Mouse (Mus musculus): Measurements from ENCODE around the gene Arid1a. TPM values are rescaled to one million over a fixed set of nuclear protein-coding genes. Genes with fewer than 3 reads are reported as not detected.

Gene Arid1a
- polyA plus RNA-seq, 1 experiment from 2014 or later, result 34.2 TPM

DNA sequence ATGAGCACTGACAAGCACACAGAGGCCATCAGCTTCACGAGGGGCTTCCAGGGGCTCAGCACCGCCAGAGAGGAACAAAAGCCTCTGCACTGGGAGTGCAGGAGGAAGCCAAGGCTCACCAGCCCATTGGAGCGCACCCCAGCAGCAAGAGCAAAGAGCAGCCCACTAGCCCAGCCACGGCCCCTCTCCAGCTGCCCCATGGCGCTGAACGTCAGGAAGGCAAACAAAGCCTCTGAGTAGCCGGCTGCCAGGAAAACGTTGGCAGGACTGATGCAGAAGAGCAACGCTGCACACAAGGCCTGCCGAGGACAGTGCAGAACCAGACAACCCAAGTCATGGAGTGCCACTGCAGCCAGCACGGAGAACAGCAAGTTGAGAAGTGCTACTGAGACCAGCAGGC, 91.5 kb downstream of the Arid1a start:
- no peak overlapping the region for H3K27ac ChIP-seq (ENCODE audit: low read depth, low read length)
- H3K4me2 ChIP-seq, result no peak overlapping the region
- H3K4me3 ChIP-seq (ENCODE audit: low read depth, low read length), result no peak overlapping the region
- peaks cover 11% of the 10 kb centered on the region for H3K4me1 ChIP-seq (ENCODE audit: control insufficient read depth, insufficient read depth, low read length)
- 0 out of 2 replicates have a peak, but pooled peaks cover 2% of the 10 kb centered on the region for H3K36me3 ChIP-seq (ENCODE audit: control insufficient read depth, insufficient read depth, low read length)
- WGBS (ENCODE audit: insufficient replicate concordance), result 68% methylated on average over 11 of the region's 11 CpGs
- no peaks in the 10 kb centered on the region for H3K9me3 ChIP-seq (replicated peaks; ENCODE audit: control insufficient read depth, low read length)
- ATAC-seq (replicated peaks; ENCODE audit: insufficient number of reproducible peaks, low FRiP score, low TSS enrichment), result no peak
- no peak overlapping the region for H3K9ac ChIP-seq (ENCODE audit: low read depth, low read length)
- H3K27me3 ChIP-seq (ENCODE audit: control insufficient read depth, insufficient read depth, low read length), result no peaks in the 10 kb centered on the region

DNA sequence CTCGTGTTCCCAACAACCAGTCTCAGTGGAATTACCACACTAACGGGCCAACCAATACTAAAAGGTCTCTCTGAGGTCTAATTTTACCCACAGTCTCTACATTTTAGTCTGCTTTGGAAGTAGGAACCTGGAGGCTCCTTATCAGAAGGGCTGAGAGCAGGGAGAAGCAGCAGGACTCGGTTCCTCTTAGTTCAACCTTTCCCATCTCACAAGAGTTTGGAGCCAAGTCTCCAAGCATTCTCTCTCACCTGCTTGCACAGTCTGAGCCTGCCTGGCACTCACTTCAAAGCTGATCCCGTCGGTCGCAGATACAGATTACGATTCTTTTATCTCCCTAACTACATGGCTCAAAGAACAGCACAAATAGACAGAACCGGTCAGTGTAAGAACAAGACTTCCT, 93.6 kb downstream of the Arid1a start:
- no peaks in the 10 kb centered on the region for H3K9me3 ChIP-seq (replicated peaks; ENCODE audit: control insufficient read depth, low read length)
- H3K27me3 ChIP-seq (ENCODE audit: control insufficient read depth, insufficient read depth, low read length), result no peaks in the 10 kb centered on the region
- ATAC-seq (replicated peaks; ENCODE audit: insufficient number of reproducible peaks, low FRiP score, low TSS enrichment), result no peak
- no peak overlapping the region for H3K9ac ChIP-seq (ENCODE audit: low read depth, low read length)
- no peak overlapping the region for H3K4me3 ChIP-seq (ENCODE audit: low read depth, low read length)
- H3K4me2 ChIP-seq, result no peak overlapping the region
- no peaks in the 10 kb centered on the region for H3K36me3 ChIP-seq (ENCODE audit: control insufficient read depth, insufficient read depth, low read length)
- H3K4me1 ChIP-seq (ENCODE audit: control insufficient read depth, insufficient read depth, low read length), result peaks cover 18% of the 10 kb centered on the region
- 66% methylated on average over 8 of the region's 8 CpGs for WGBS (ENCODE audit: insufficient replicate concordance)
- H3K27ac ChIP-seq (ENCODE audit: low read depth, low read length), result no peak overlapping the region

DNA sequence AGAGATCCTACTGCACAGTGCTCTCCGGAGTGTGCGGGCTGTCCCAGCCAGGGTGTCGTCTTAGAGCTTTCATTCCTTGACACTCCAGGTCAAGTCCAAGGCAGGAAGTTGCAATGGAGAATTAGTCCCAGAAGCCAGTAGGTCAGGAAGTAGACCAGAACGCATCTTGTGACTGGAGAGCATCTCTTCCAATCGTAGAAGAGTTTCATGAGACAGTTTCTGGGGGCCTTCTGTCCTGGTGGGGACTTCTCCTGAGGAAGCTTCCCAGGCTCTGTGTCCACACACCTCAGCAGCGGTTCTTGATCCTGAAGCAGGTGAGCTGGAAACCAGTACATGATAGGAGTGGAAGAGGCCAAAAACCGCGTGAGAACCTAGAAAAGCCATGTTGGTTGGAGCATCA, 94.1 kb downstream of the Arid1a start:
- WGBS (ENCODE audit: insufficient replicate concordance), result 87% methylated on average over 8 of the region's 8 CpGs
- Histone ChIP-seq H3K4me2 (no peak overlapping the region), H3K9ac (ENCODE audit: low read depth, low read length) (no peak overlapping the region), H3K4me3 (ENCODE audit: low read depth, low read length) (no peak overlapping the region), H3K9me3 (replicated peaks; ENCODE audit: control insufficient read depth, low read length) (no peaks in the 10 kb centered on the region), H3K27me3 (ENCODE audit: control insufficient read depth, insufficient read depth, low read length) (no peaks in the 10 kb centered on the region), H3K36me3 (ENCODE audit: control insufficient read depth, insufficient read depth, low read length) (no peaks in the 10 kb centered on the region), H3K4me1 (ENCODE audit: control insufficient read depth, insufficient read depth, low read length) (peaks cover 18% of the 10 kb centered on the region), H3K27ac (ENCODE audit: low read depth, low read length) (no peak overlapping the region)
- no peak for ATAC-seq (replicated peaks; ENCODE audit: insufficient number of reproducible peaks, low FRiP score, low TSS enrichment)

DNA sequence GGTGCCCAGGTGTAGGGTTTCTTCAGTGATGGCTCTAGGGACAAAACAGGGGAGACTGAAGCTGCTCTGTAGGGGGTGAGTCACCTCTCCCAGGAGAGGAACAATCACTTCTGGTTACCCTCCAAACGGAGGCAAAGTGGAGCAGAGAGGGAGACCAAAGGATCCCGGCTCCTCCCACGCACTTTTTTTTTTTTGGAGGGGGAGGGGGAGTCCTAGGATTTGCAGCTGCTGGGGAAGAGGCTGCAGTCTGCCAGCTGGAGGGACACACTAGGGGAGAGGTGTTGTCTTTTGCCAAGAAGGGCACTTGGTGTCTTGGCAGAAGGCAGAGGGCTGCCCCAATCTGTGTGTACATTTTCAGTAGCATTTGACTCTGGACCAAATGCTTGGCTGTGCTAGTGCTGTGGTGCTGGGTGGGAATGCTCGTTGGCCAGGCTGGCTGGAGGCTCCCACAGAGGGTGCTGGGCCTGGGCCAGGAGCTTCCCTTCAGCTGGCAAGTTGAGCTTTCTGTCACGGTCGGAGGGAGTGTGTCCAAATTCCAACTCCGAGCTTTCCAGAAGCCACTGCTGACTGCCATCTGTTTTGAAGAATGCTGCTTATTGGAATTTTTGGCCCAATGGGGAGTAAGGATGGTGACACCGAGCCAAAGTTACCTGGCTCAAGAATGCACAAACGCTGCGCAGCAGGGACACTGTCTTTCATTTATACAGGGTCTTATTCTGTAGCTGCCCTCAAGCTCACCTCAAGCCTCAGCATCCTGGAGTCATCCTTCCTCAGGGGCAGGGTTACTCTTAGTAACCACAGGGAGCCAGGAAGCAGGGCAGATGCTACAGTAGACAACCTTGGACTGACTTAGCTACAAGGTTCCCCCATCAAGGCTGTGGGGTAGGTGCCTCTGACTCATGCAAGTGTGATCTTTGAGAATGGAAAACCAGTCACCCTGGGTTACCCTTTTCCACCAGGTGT, 96.1 kb downstream of the Arid1a start:
- 19% methylated on average over 10 of the region's 10 CpGs for WGBS (ENCODE audit: insufficient replicate concordance)
- H3K27me3 ChIP-seq (ENCODE audit: control insufficient read depth, insufficient read depth, low read length), result no peaks in the 10 kb centered on the region
- no peaks in the 10 kb centered on the region for H3K9me3 ChIP-seq (replicated peaks; ENCODE audit: control insufficient read depth, low read length)
- ATAC-seq (replicated peaks; ENCODE audit: insufficient number of reproducible peaks, low FRiP score, low TSS enrichment), result peak; percentile 43; the same call in 1 of the 2 replicates
- H3K4me2 ChIP-seq, result peak overlapping the region; percentile 62
- H3K27ac ChIP-seq (ENCODE audit: low read depth, low read length), result peak overlapping the region; percentile 85
- H3K9ac ChIP-seq (ENCODE audit: low read depth, low read length), result peak overlapping the region; percentile 58; the same call in 1 of the 2 replicates
- H3K36me3 ChIP-seq (ENCODE audit: control insufficient read depth, insufficient read depth, low read length), result no peaks in the 10 kb centered on the region
- peaks cover 20% of the 10 kb centered on the region for H3K4me1 ChIP-seq (ENCODE audit: control insufficient read depth, insufficient read depth, low read length)
- H3K4me3 ChIP-seq (ENCODE audit: low read depth, low read length), result peak overlapping the region; percentile 26

DNA sequence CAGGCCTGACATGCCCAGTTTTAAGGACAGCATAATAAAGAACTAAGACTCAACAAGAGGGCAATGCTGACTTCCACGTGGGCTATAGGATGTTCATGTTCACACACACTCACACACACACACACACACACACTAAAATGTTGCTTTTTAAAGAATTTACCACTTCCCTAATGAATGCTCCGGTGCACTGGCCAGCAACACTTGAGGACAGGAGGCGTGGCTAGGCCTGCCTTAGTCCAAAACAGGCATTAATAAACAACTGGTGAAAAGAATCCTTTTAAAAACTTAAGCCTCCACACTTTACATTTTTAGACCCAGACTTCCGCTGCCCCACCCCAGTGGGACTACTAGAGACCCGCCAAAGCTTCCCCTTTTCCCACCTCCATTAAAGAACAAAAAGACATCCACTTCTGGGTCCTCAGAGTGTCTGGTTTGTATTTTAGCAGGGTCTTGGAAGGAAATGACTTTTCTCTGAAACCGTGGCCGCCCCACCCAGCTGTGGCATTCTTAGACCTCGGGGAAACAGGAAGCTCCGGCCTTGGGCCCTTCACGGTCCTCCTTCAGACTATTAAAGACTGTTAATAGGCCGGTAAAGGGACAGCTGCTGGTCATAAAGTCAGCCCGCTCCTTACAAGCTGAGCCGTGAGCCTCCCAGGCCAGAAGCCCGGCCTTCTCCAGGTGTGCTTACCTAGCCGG, 96.9 kb downstream of the Arid1a start:
- Histone ChIP-seq H3K9ac (ENCODE audit: low read depth, low read length) (peak overlapping the region; percentile 58), H3K27ac (ENCODE audit: low read depth, low read length) (peak overlapping the region; percentile 85), H3K4me2 (peak overlapping the region; percentile 62), H3K27me3 (ENCODE audit: control insufficient read depth, insufficient read depth, low read length) (no peaks in the 10 kb centered on the region), H3K4me3 (ENCODE audit: low read depth, low read length) (peak overlapping the region; percentile 26), H3K36me3 (ENCODE audit: control insufficient read depth, insufficient read depth, low read length) (no peaks in the 10 kb centered on the region), H3K4me1 (ENCODE audit: control insufficient read depth, insufficient read depth, low read length) (peaks cover 20% of the 10 kb centered on the region), H3K9me3 (replicated peaks; ENCODE audit: control insufficient read depth, low read length) (no peaks in the 10 kb centered on the region)
- ATAC-seq (replicated peaks; ENCODE audit: insufficient number of reproducible peaks, low FRiP score, low TSS enrichment), result peak; percentile 28; the same call in 1 of the 2 replicates
- WGBS (ENCODE audit: insufficient replicate concordance), result 17% methylated on average over 15 of the region's 15 CpGs

DNA sequence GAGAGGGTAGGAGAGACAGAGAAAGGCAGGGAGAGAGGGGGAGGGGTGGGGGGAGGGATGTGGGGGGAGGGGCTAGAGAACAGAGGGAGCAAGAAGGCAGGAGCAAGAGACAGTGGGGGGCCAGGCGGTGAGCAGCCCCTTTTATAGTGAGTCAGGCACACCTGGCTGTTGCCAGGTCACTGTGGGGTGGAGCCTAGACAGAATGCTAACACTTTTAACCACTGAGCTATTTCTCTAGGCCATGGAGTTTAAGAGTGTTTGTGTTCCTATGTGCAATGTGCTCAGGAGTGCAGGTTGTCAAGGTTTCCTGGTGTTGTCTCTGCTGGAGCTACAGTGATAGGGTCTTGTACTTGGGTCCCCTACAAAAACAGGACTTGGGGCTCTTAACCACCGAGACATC, 97.8 kb downstream of the Arid1a start:
- H3K4me3 ChIP-seq (ENCODE audit: low read depth, low read length), result no peak overlapping the region
- no peak overlapping the region for H3K4me2 ChIP-seq
- no peaks in the 10 kb centered on the region for H3K9me3 ChIP-seq (replicated peaks; ENCODE audit: control insufficient read depth, low read length)
- H3K4me1 ChIP-seq (ENCODE audit: control insufficient read depth, insufficient read depth, low read length), result peaks cover 20% of the 10 kb centered on the region
- H3K36me3 ChIP-seq (ENCODE audit: control insufficient read depth, insufficient read depth, low read length), result no peaks in the 10 kb centered on the region
- no peaks in the 10 kb centered on the region for H3K27me3 ChIP-seq (ENCODE audit: control insufficient read depth, insufficient read depth, low read length)
- no peak overlapping the region for H3K27ac ChIP-seq (ENCODE audit: low read depth, low read length)
- no peak for ATAC-seq (replicated peaks; ENCODE audit: insufficient number of reproducible peaks, low FRiP score, low TSS enrichment)
- H3K9ac ChIP-seq (ENCODE audit: low read depth, low read length), result no peak overlapping the region
- WGBS (ENCODE audit: insufficient replicate concordance), result 24% methylated on average over 2 of the region's 2 CpGs

DNA sequence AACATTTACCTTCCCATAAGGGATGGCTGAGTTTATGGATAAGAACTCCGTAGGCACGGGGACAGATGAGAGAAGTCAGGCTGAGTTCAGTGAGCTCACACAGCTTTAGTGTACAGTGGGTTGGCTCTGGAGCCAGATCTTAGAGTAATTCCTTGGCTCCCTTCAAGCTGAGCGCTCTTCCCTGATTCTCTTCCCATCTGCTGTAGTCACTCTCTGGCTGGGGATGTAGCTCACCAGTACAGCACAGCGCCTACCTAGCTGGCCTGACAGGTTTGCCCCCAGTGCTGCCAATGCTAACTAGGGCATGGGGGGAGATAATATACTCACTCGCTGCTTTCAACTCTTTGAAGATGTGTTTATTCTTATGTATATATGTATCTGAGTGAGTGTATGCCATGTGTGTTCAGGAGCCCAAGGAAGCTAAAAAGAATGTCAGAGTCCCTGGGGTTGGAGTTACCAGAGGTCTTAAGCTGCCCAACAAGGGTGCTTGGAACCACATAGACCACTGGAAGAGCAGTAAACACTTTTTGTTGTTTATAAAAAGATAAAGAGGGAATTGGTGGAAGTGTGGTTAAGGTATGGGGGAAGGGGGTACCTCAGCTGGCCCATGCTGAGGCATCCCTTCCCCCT, 98.6 kb downstream of the Arid1a start:
- H3K4me3 ChIP-seq (ENCODE audit: low read depth, low read length), result no peak overlapping the region
- no peaks in the 10 kb centered on the region for H3K36me3 ChIP-seq (ENCODE audit: control insufficient read depth, insufficient read depth, low read length)
- H3K9me3 ChIP-seq (replicated peaks; ENCODE audit: control insufficient read depth, low read length), result no peaks in the 10 kb centered on the region
- H3K27me3 ChIP-seq (ENCODE audit: control insufficient read depth, insufficient read depth, low read length), result no peaks in the 10 kb centered on the region
- 51% methylated on average over 5 of the region's 5 CpGs for WGBS (ENCODE audit: insufficient replicate concordance)
- no peak for ATAC-seq (replicated peaks; ENCODE audit: insufficient number of reproducible peaks, low FRiP score, low TSS enrichment)
- no peak overlapping the region for H3K27ac ChIP-seq (ENCODE audit: low read depth, low read length)
- no peak overlapping the region for H3K4me2 ChIP-seq
- no peak overlapping the region for H3K9ac ChIP-seq (ENCODE audit: low read depth, low read length)
- peaks cover 20% of the 10 kb centered on the region for H3K4me1 ChIP-seq (ENCODE audit: control insufficient read depth, insufficient read depth, low read length)

DNA sequence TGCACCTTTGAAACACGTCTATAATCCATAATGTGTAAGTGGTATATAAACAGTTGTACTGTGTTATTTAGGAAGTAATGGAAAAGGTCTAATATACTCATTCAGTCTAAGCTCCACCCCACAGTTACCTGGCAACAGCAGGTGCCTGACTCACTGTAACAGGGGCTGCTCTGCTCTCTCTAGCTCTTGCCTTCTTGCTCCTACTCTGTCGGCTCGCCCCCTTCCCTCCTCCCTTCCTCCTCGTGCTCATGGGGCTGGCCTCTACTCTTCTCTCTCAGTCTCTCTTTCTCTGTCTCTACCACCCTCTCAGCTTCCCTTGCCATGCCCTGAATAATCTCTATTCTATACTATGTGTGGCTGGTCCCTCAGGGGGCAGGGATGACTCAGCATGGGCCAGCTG, 99.6 kb downstream of the Arid1a start:
- no peak overlapping the region for H3K27ac ChIP-seq (ENCODE audit: low read depth, low read length)
- H3K9me3 ChIP-seq (replicated peaks; ENCODE audit: control insufficient read depth, low read length), result no peaks in the 10 kb centered on the region
- no peak overlapping the region for H3K4me3 ChIP-seq (ENCODE audit: low read depth, low read length)
- WGBS (ENCODE audit: insufficient replicate concordance), result 26% methylated on average over 4 of the region's 4 CpGs
- no peak for ATAC-seq (replicated peaks; ENCODE audit: insufficient number of reproducible peaks, low FRiP score, low TSS enrichment)
- no peaks in the 10 kb centered on the region for H3K36me3 ChIP-seq (ENCODE audit: control insufficient read depth, insufficient read depth, low read length)
- no peaks in the 10 kb centered on the region for H3K27me3 ChIP-seq (ENCODE audit: control insufficient read depth, insufficient read depth, low read length)
- no peak overlapping the region for H3K4me2 ChIP-seq
- H3K9ac ChIP-seq (ENCODE audit: low read depth, low read length), result no peak overlapping the region
- peaks cover 20% of the 10 kb centered on the region for H3K4me1 ChIP-seq (ENCODE audit: control insufficient read depth, insufficient read depth, low read length)

All from heart, embryonic 11.5 days (tissue).